Mouse (Mus musculus): ENCODE data around the gene Slc7a4. TPM values are rescaled to one million over a fixed set of nuclear protein-coding genes. Genes with fewer than 3 reads are reported as not detected.
"Not testable (repeated sequence)": the region's sequence is repeated elsewhere in the genome, so short reads cannot be mapped to it uniquely, and the experiment has no call there.

The Slc7a4 gene
- total RNA-seq, 2 experiments from 2014 or later: 8.7 to 14.2 TPM

- DNase-seq (ENCODE audit: low spot score in 2 of 2): no peak
These were observed 19.4 kb downstream of the Slc7a4 start for GRCm38 (mm10) chr16:17563580-17563979.

- DNase-seq (ENCODE audit: low spot score in 2 of 2): peak in 1 of 2 experiments; percentile 19
These were observed 21.2 kb downstream of the Slc7a4 start, which contains the start of gene P2rx6 for GRCm38 (mm10) chr16:17561751-17562208. Gene P2rx6 (plus strand): TSS chr16:17561885.

GRCm38 (mm10) chr16:17561128-17561750 lies 21.8 kb downstream of the Slc7a4 start, which contains the start of gene Lrrc74b:
Gene Lrrc74b (minus strand): TSS chr16:17561247.
- DNase-seq (ENCODE audit: low spot score in 2 of 2): peak in 1 of 2 experiments; percentile 23

GRCm38 (mm10) chr16:17559396-17560027 lies 23.5 kb downstream of the Slc7a4 start:
- DNase-seq (ENCODE audit: low spot score in 2 of 2): no peak

GRCm38 (mm10) chr16:17558811-17559210 lies 24.2 kb downstream of the Slc7a4 start:
- no peak for DNase-seq (ENCODE audit: low spot score in 2 of 2)

- DNase-seq (ENCODE audit: low spot score in 2 of 2): peak; percentile 74 to 76
These were observed 25.0 kb downstream of the Slc7a4 start for GRCm38 (mm10) chr16:17557947-17558480.

GRCm38 (mm10) chr16:17556907-17557306 lies 26.1 kb downstream of the Slc7a4 start:
- no peak for DNase-seq (ENCODE audit: low spot score in 2 of 2)

- no peak for DNase-seq (ENCODE audit: low spot score in 2 of 2)
These were observed 26.8 kb downstream of the Slc7a4 start for GRCm38 (mm10) chr16:17556180-17556579.

- not testable (repeated sequence) for DNase-seq (ENCODE audit: low spot score in 2 of 2)
These were observed 28.3 kb downstream of the Slc7a4 start for GRCm38 (mm10) chr16:17554702-17555101.

GRCm38 (mm10) chr16:17553910-17554685 lies 28.9 kb downstream of the Slc7a4 start:
- no peak for DNase-seq (ENCODE audit: low spot score in 2 of 2)

- no peak for DNase-seq (ENCODE audit: low spot score in 2 of 2)
These were observed 30.2 kb downstream of the Slc7a4 start for GRCm38 (mm10) chr16:17552837-17553236.

GRCm38 (mm10) chr16:17542632-17543031 lies 40.4 kb downstream of the Slc7a4 start:
- no peak for DNase-seq (ENCODE audit: low spot score in 2 of 2)

GRCm38 (mm10) chr16:17536584-17536983 lies 46.4 kb downstream of the Slc7a4 start:
- DNase-seq (ENCODE audit: low spot score in 2 of 2): no peak

- DNase-seq (ENCODE audit: low spot score in 2 of 2): no peak
These were observed 50.2 kb downstream of the Slc7a4 start for GRCm38 (mm10) chr16:17532676-17533329.

GRCm38 (mm10) chr16:17532271-17532670 lies 50.7 kb downstream of the Slc7a4 start:
- DNase-seq (ENCODE audit: low spot score in 2 of 2): no peak

- peak; percentile 96 to 97 for DNase-seq (ENCODE audit: low spot score in 2 of 2)
These were observed 52.2 kb downstream of the Slc7a4 start, which contains the start of gene Thap7 for GRCm38 (mm10) chr16:17530640-17531288. Gene Thap7 (minus strand): TSS chr16:17531136.

- peak in 1 of 2 experiments; percentile 12 for DNase-seq (ENCODE audit: low spot score in 2 of 2)
These were observed 52.9 kb downstream of the Slc7a4 start for GRCm38 (mm10) chr16:17529981-17530586.

- DNase-seq (ENCODE audit: low spot score in 2 of 2): no peak
These were observed 54.7 kb downstream of the Slc7a4 start for GRCm38 (mm10) chr16:17528276-17528675.

- DNase-seq (ENCODE audit: low spot score in 2 of 2): no peak
These were observed 55.4 kb downstream of the Slc7a4 start for GRCm38 (mm10) chr16:17527606-17528005.

- no peak for DNase-seq (ENCODE audit: low spot score in 2 of 2)
These were observed 56.8 kb downstream of the Slc7a4 start for GRCm38 (mm10) chr16:17526223-17526622.
